Mouse (Mus musculus) cortical plate, adult 2 months (tissue): ENCODE data around the gene Mtg1.

Source experiments
- CTCF ChIP-seq: fragments of 200-500 bp; IDR thresholded peaks from 2 replicates; pipeline ENCODE4 v1.5.1; 2011; ENCODE audit warnings: mild to moderate bottlenecking, control low read depth, low read length; ENCODE audit not compliant: insufficient read depth; ENCODE audit errors: extremely low read depth
- POLR2A ChIP-seq: fragments of 200-500 bp; IDR thresholded peaks from 2 replicates; pipeline ENCODE4 v1.6.1; 2011; ENCODE audit warnings: mild to moderate bottlenecking, low read length, control low read depth; ENCODE audit not compliant: insufficient read depth; ENCODE audit errors: extremely low read depth

GRCm38 (mm10) chr7:140190435-140190834, 53.1 kb downstream of the Mtg1 start:
- no peak for TF ChIP-seq CTCF
- no peak for TF ChIP-seq POLR2A
